Mouse (Mus musculus) frontal cortex, postnatal 36 days (tissue): ENCODE measurements at regions not wholly inside any gene's neighbourhood (a gene's known extent, or its start where the extent isn't known, plus 50 kb on each side); places are given as distances from the start of the nearest gene placed in this dataset.
"Not testable (repeated sequence)": the region's sequence is repeated elsewhere in the genome, so short reads cannot be mapped to it uniquely, and the experiment has no call there.

ENCODE experiments used
- DNase-seq, 2 experiments: peaks; one replicate each; pipeline ENCODE4 v3.0.0; 2022; ENCODE audit warnings: low spot score in 2 of 2

DNA sequence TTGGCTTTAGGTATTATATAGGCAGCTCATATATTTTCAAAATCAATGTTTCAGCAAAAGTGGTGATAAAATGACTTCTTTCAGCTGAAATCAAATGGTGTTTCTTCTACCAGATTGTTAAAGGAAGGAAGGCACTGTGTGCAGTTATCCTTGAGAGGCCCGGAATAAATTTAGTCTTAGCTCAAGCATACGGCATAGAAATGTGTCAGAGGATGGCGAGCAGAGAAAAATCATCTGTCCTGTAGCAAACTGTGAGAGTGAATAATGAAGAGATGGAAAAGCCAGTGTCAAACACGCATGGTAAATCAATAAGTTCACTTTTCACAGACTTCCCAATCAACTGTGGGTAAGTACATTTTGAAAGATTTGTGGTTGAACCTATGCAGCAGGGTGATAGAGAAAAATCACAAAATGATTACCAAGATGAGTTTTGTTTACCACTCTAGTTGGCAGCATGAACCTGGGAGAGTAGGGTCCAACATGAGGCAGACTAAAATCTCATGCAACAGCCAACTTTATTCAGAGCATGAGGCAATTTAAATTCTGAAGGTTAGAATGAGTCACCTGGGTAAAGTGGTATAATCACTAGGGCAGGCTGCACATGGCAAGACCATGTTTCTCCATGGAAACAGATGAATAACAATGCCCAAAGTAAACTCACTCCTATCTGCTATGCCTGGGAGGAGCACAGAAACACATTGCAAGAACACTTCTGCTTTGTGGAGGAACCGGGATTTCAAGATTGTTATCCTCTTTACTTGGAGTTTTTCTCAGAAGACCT, 55.7 kb downstream of the AI429214 start:
- DNase-seq, result peak in 1 of 2 experiments; percentile 6

DNA sequence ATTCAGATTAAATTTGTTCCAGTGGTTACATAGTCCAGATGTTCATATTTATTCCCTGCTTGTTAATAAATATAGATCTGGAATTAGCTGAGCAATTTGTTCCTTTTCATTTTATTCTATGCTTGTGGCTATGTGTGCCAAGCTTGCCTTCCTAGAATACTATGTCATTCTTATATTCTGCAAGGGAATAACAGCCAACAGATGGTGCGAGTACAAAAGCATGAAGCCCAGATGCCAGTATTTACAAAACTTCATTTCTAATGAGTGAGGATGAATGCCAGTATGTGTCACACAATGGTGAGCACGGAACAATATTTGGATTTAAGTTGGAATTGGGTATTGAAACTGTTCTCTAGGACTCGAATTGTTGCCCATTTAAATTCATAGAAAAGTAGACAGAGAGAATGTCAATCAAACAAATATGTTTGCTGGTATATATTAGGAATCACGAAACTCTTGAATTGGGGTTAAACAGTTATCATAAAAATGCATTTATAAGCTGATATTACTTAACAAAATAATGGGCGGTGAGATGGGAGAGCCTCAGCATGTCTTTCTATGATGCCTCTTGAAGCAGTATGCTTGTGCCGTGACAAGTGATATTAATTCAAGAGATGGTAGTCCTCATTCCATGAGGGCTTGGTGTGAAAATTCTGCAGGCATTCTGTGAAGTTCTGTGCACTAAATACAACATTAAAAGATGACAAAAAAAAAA, 56.7 kb downstream of the AI429214 start:
- DNase-seq, result peak in 1 of 2 experiments; percentile 59

- DNase-seq, result peak in 1 of 2 experiments; percentile 25
Observed at GRCm38 (mm10) chr8:37050684-37051028, 57.3 kb downstream of the AI429214 start.

DNA sequence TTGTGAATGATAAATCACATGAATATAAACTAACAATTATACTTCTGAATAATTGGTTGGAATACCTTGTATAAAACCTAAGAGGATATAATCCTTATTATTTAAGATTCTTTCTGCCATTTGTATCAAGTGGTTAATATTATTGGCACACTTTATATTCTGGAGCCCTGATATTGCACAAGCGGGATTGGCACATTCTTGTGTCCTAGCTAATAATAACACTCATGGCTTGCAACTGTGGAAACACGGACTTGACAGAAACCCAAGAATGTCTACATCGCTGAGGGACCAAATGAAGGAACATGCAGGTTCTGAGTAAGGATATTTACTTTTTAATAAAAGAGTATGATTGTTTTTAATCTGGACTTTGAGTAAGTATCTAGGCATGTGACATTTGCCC, 63.0 kb downstream of the AI429214 start:
- DNase-seq, result no peak

- no peak for DNase-seq
Observed at GRCm38 (mm10) chr8:37058390-37058789, 65.0 kb downstream of the AI429214 start.

DNA sequence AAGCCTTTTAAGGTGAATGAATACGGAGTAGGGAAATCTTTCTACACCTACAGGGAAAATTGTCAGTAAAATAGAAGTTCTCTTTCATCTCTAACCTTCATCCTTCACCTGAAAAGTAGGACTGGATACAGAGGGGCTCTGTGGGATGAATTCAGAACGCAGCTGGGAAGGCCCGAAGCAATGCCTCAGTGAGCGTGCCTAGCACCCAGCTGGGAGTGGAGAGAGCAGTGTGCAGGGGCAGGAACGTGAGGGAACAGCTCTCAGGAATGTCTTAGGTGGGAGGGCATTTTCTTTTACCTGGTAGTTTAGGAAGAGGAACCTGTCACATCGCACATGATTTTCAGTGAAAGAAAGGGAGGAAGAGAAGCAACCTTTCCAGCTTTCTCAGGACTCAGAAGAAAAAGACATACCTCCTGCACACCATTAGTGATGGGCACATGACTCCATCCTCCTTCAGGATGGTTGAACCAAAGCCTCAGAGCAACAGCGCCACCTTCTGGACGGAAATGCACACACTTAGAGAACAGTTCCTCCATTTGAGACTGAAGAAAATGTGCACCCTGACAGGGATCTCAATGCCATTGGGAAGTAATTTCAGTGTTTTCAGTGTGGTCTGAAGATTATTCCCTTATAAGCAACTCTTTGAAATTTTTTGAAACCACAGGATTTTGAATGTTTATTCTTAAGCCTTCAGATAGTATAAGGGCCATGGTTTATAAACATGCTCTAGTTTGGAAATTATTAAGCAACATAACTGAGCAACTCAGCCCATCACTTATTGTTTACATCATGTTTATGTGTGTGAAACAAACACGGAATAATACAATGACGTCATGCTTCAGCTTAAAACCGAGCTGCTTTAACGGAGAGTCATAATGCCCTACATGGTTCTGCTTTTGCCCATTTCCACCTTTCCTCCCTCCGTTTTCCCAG, 68.9 kb downstream of the AI429214 start:
- peak; percentile 68 to 78 for DNase-seq

DNA sequence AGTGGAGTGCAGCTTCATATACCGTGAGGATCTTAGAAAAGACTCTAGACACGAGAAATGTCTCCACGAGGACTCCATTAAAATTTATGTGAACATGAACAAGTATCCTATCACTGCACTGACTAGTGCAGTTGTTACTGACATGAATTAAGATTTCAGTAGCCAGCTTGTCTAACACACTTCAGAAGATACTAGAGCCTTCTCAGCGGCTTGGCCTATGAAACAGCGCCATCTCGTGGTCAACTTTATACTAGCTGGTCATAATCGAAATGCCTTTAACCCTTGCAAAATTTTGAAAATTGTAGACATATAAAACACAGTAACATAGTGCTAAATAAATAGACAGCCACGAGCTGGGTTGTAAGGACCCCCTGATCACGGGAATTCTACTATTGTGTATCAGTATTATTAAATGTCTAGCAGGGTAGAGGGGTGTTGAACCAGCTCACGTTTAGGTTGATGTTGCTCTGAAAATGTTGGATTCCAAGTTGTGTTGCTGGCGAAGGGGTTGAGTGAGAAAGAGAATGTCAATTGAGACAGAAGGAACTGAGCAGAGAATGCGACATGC, 70.4 kb downstream of the AI429214 start:
- peak; percentile 77 to 86 for DNase-seq

DNA sequence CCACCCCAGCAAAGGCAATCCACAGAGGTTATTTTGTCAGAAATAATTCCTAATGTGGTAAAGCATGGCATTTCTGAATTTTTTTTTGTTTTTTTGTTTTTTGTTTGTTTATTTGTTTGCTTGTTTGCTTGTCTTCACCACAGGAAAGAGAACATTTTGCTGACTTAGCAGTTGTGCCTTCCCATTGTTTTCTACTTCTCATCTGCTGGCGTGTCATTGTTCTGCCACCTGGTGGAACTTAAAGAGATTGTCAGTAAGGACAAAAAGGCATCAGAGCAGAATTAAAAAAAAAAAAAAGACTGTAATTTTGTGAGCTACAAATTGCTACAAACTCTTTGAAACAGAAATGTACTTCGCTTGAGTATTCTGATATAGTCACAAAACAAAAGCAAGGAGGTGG, 79.5 kb downstream of the AI429214 start:
- DNase-seq, result no peak

DNA sequence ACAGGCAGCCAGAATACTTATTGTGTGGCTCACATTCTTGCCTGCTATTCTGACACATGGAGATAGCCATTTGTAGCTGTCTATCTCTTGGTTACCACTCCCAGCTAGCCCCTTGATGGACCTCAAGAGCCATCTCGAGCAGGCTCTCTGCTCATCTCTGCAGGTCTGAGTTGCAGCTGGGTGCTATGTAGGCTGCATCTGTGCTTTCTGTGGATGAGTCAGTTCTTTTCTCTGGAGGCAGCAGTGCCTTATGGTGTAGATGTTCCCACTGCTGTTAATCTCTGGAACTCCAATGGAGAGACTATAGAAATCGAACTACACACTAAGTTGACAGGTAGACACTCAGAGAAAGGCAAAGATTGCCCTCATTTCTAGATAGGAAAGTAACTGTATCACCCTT, 106.3 kb downstream of the AI429214 start:
- peak; percentile 5 to 20 for DNase-seq

DNA sequence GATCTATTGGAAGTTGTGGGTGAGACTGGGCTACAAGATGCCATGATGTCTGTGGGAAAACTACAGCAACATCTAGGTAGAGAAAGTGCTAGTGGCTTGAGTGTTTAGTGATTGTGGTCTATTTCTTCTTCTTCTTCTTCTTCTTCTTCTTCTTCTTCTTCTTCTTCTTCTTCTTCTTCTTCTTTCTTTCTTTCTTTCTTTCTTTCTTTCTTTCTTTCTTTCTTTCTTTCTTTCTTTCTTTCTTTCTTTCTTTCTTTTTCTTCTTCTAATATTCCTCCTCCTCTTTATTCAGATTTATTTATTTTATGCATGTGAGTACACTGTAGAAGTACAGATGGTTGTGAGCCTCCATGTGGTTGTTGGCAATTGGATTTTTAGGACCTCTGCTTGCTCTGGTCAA, 119.0 kb downstream of the AI429214 start:
- not testable (repeated sequence) for DNase-seq

DNA sequence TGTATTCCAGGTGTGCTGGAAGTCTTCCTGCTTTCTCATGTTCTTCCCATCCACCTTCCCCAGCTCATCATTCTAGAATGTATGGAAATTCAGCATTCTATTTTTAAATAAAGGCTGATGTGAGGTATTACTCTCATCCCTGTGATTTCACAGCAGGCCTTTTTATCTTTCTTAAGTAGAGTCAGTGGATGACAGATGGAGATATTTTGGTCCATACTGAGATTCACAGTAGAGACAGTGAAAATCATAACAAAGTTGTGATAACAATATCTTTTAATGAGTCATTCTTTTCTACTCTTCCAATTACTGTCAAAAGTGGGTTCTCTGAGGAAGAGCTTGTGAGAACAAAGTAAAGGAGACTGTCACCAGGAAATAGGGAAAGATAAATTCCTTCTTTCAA, 132.4 kb downstream of the AI429214 start:
- DNase-seq, result no peak

GRCm38 (mm10) chr8:37129670-37130069, 136.3 kb downstream of the AI429214 start:
- no peak for DNase-seq

DNA sequence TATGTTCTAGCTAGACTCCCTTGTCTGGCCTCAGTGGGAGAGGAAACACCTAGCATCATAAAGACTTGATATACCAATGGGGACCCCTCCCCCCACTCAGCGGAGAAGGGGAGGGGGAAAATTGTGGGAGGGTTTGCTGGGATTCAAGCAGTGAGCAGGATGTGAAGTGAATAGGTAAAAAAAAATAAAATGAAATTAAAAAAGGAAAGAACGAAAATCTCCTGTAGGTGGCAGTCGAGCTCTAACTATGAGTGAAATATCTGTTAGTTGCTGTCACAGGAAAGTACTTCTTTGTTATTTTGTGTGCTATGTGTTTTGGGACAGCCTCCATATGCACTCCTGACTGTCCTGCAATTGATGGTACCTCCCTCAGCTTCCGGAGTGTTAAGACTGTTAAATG, 138.6 kb downstream of the AI429214 start:
- peak in 1 of 2 experiments; percentile 34 for DNase-seq

DNA sequence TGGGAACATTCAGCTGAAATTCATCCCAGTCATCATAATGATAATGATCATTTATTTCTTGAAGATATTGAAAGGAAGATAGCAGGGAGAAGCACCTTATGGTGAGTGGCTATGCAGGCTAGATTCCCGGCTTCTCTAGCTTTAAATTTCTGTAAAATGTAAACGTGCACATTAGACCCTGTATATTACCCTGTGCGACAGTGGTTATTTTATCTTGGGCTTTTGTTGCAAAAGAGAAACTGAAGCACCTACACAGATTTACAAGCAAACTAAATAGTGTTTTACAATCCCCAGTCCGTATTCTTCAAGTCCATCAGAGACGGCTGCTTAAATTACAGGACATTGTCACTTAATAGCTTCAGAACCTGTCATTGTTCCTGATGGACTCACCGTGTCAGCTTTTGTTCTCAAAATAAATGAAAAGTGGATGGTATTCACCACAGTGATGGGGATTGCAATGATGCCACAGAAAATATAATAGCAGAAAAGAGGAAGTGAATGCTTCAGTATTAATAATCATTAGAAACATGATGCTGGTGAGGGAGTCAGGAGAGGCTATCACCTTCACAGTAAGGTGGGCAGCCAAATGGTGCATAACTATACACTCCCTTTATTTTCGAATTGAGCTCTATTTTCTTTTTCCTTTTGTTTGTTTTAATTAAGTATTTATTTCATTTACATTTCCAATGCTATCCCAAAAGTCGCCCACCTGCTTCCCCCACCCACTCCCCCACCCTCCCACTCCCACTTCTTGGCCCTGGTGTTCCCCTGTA, 141.0 kb downstream of the AI429214 start:
- DNase-seq, result no peak

DNA sequence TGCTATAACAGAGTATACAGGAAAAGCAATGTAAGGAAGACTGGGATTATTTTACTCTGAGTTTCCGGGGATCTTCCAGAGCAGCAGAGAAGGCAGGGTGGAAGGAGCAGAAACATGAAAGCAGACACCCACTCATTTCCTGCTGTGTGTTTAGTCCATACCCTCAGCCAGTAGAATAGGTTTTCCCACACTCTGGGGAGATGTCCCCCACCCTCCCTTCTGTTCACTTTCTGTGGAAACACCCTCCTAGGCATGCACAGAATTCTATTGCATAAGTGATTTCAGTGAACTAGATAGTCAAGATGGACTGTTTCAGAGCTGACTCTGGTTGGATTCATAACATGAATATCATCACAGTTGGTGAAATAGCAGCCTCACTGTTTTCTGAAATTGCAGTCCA, 156.9 kb downstream of the AI429214 start:
- DNase-seq, result no peak

DNA sequence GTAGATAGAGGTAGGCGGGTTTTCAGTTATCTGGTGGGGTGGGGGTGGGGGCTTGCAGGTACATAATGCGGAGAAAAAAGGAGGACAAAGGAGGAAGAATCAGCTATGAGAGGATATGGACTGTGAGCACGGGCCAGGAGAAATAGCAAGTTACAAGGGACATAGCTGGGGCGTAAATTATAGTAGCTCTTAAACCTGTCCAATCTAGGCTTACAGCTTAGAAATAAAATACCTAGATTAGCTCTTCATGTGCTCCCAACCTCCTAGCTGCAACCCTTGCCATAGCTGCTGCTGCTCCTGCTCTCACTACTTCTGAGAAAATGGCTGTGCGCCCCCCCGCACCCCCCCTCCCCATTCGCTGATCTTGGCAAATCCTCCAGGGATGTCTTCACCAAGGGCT, 161.0 kb downstream of the AI429214 start:
- no peak for DNase-seq

DNA sequence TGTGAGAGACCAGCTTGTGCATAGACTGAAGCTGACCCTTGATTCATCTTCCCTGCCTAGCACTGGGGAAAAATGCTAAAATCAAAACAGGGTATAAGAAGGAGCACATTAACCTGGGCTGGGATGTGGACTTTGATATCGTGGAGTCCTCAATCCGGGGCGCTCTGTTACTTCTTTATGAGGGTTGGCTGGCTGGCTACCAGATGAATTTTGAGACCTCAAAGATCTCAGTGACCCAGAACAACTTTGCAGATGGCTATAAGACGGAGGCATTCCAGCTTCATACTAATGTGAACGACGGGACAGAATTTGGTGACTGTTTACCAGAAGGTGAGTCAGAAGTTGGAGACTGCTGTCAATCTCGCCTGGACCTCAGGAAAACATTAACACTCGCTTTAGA, 161.5 kb downstream of the AI429214 start:
- DNase-seq, result no peak

GRCm38 (mm10) chr8:37159481-37159880, 166.1 kb downstream of the AI429214 start:
- peak; percentile 66 to 86 for DNase-seq

- DNase-seq, result no peak
Observed at GRCm38 (mm10) chr8:37196859-37197258, 203.5 kb downstream of the AI429214 start.

- DNase-seq, result peak in 1 of 2 experiments; percentile 16
Observed at GRCm38 (mm10) chr8:37215894-37216293, 222.5 kb downstream of the AI429214 start.

DNA sequence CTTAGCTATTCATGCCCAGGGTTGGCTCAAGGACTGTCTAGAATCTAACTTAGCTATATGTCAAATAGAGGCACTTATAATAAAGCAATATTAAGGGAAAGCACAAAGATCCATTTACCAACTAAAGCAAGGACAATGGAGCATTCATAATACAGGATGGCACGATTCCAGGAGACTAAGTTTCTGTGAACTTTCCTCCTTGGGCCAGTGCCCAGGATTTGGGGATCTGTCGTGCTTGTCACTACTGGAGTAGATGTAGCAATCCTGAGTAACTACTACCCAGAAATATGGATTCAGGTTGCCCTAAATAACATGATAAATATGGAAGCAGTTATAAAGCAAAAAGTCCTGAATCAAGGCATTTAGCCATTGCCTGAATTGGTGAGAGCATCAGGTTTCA, 233.7 kb downstream of the AI429214 start:
- DNase-seq, result no peak
